Mouse (Mus musculus) CH12.LX (cell line): Measurements from ENCODE around the gene Fam78b. TPM values are rescaled to one million over a fixed set of nuclear protein-coding genes. Genes with fewer than 3 reads are reported as not detected.

Source experiments
- DNase-seq: peaks from one replicate; pipeline ENCODE4 v3.0.0-alpha.2; 2013; ENCODE audit errors: extremely low read depth
- H3K27ac ChIP-seq: 2 replicates; pipeline ENCODE4 v1.5.1; 2012; ENCODE audit warnings: low read depth, mild to moderate bottlenecking, control low read depth, moderate library complexity; ENCODE audit not compliant: insufficient read depth
- H3K27me3 ChIP-seq: replicated peaks from 2 replicates; pipeline ENCODE3; 2012; ENCODE audit warnings: inconsistent platforms
- H3K36me3 ChIP-seq, 2 experiments: replicated peaks in 1 of 2; 2 replicates each; pipeline versions ENCODE3 to v1.6.1; 2012; ENCODE audit warnings: inconsistent platforms in 1 of 2, low read length in 1 of 2, mild to moderate bottlenecking in 1 of 2, mixed read lengths in 1 of 2, moderate library complexity in 1 of 2; ENCODE audit not compliant: control insufficient read depth in 1 of 2, insufficient read depth in 1 of 2
- H3K4me1 ChIP-seq, 2 experiments: 2 replicates each; pipeline ENCODE4 v1.6.1; 2012; ENCODE audit warnings: inconsistent platforms in 1 of 2, moderate library complexity in 1 of 2; ENCODE audit not compliant: insufficient read depth in 2 of 2, control insufficient read depth in 1 of 2
- H3K4me2 ChIP-seq: 2 replicates; pipeline ENCODE4 v1.6.1; 2012; ENCODE audit warnings: low read depth, mild to moderate bottlenecking, control low read depth; ENCODE audit not compliant: poor library complexity, insufficient read depth, severe bottlenecking
- H3K4me3 ChIP-seq, 3 experiments: fragments of 150-350 bp in 1 of 3; sonication (generic) in 1 of 3; replicated peaks in 1 of 3; 2 replicates each; pipeline versions ENCODE3 to v1.5.1; 2011 to 2012; ENCODE audit warnings: low read depth in 2 of 3, low read length in 2 of 3, mild to moderate bottlenecking in 2 of 3, moderate library complexity in 2 of 3, control low read depth in 1 of 3, improper control_type of control experiment in 1 of 3, inconsistent platforms in 1 of 3, mixed read lengths in 1 of 3; ENCODE audit not compliant: poor library complexity in 1 of 3
- H3K79me2 ChIP-seq: replicated peaks from 2 replicates; pipeline ENCODE4 v1.6.1; 2012; ENCODE audit warnings: mild to moderate bottlenecking, moderate library complexity; ENCODE audit not compliant: control insufficient read depth, poor library complexity, insufficient read depth, severe bottlenecking; ENCODE audit errors: extremely low read depth
- H3K9ac ChIP-seq: 2 replicates; pipeline ENCODE4 v1.6.1; 2012; ENCODE audit warnings: low read depth, mild to moderate bottlenecking, control low read depth, moderate library complexity; ENCODE audit not compliant: insufficient read depth
- H3K9me3 ChIP-seq: replicated peaks from 2 replicates; pipeline ENCODE3; 2012; ENCODE audit warnings: low read length, inconsistent platforms, mixed read lengths
- CHD1 ChIP-seq: IDR thresholded peaks from 2 replicates; pipeline ENCODE4 v1.6.1; 2012; ENCODE audit warnings: low read depth, low read length, improper control_type of control experiment, inconsistent platforms
- CTCF ChIP-seq, 2 experiments: IDR thresholded peaks in 1 of 2; conservative IDR thresholded peaks in 1 of 2; 2 replicates each; pipeline ENCODE4 v1.5.1; 2011 to 2012; ENCODE audit warnings: low read depth in 2 of 2, low read length in 2 of 2, improper control_type of control experiment in 1 of 2, inconsistent platforms in 1 of 2, mild to moderate bottlenecking in 1 of 2, moderate library complexity in 1 of 2
- E2F4 ChIP-seq: IDR thresholded peaks from 2 replicates; pipeline ENCODE4 v1.6.1; 2011; ENCODE audit warnings: low read depth, low read length, improper control_type of control experiment; ENCODE audit not compliant: insufficient replicate concordance
- ELF1 ChIP-seq: IDR thresholded peaks from 2 replicates; pipeline ENCODE4 v1.6.1; 2014; ENCODE audit warnings: low read depth, mild to moderate bottlenecking, inconsistent platforms, low read length, improper control_type of control experiment
- EP300 ChIP-seq: IDR thresholded peaks from 2 replicates; pipeline ENCODE4 v1.6.1; 2011; ENCODE audit warnings: low read length, improper control_type of control experiment
- ETS1 ChIP-seq: conservative IDR thresholded peaks from 2 replicates; pipeline ENCODE4 v1.6.1; 2012; ENCODE audit warnings: low read depth, mild to moderate bottlenecking, inconsistent platforms, low read length, improper control_type of control experiment, moderate library complexity
- KAT2A ChIP-seq: IDR thresholded peaks from 2 replicates; pipeline ENCODE4 v1.6.1; 2012; ENCODE audit warnings: low read length, improper control_type of control experiment, inconsistent platforms; ENCODE audit not compliant: insufficient replicate concordance
- MXI1 ChIP-seq: IDR thresholded peaks from 2 replicates; pipeline ENCODE4 v1.6.1; 2011; ENCODE audit warnings: mild to moderate bottlenecking, low read depth, low read length, improper control_type of control experiment
- NELFE ChIP-seq: IDR thresholded peaks from 2 replicates; pipeline ENCODE4 v1.6.1; 2011; ENCODE audit warnings: low read depth, low read length, improper control_type of control experiment
- NRF1 ChIP-seq: IDR thresholded peaks from 2 replicates; pipeline ENCODE4 v1.6.1; 2014; ENCODE audit warnings: low read depth, mild to moderate bottlenecking, inconsistent platforms, low read length, improper control_type of control experiment, moderate library complexity
- PAX5 ChIP-seq: IDR thresholded peaks from 2 replicates; pipeline ENCODE4 v1.6.1; 2012; ENCODE audit warnings: low read length, inconsistent platforms, mixed read lengths
- POLR2A ChIP-seq: IDR thresholded peaks from 2 replicates; pipeline ENCODE4 v1.6.1; 2011; ENCODE audit warnings: low read depth, mild to moderate bottlenecking, improper control_type of control experiment, low read length
- RCOR1 ChIP-seq: conservative IDR thresholded peaks from 2 replicates; pipeline ENCODE4 v1.6.1; 2012; ENCODE audit warnings: low read depth, mild to moderate bottlenecking, inconsistent platforms, low read length, improper control_type of control experiment
- TBP ChIP-seq: conservative IDR thresholded peaks from 2 replicates; pipeline ENCODE4 v1.6.1; 2011; ENCODE audit warnings: low read depth, low read length, improper control_type of control experiment
- ZMIZ1 ChIP-seq: IDR thresholded peaks from 2 replicates; pipeline ENCODE4 v1.6.1; 2012; ENCODE audit warnings: low read depth, mild to moderate bottlenecking, inconsistent platforms, low read length, improper control_type of control experiment
- ZNF384 ChIP-seq: IDR thresholded peaks from 2 replicates; pipeline ENCODE4 v1.6.1; 2012; ENCODE audit warnings: low read depth, low read length, improper control_type of control experiment, inconsistent platforms
- dilution Hi-C: fragments of 300-500 bp; cut with MboI; formaldehyde crosslinking; loops from 2 replicates; pipeline ENCODE4 v1.14.3; 2020; ENCODE audit warnings: low sequenced_read_pairs; ENCODE audit not compliant: extremely low pct_unique_long_range_greater_than_20kb, extremely low pct_ligation_motif_present
- in situ Hi-C: fragments of 300-500 bp; cut with MboI; formaldehyde crosslinking; loops from 3 replicates; pipeline ENCODE4 v1.14.3; 2019; ENCODE audit warnings: low sequenced_read_pairs, low pct_ligation_motif_present, low pct_unique_long_range_greater_than_20kb, mixed read lengths
- polyA plus RNA-seq: library from polyadenylated mRNA; unstranded; fragments of >175 nt; gene quantifications from 2 replicates; pipeline ENCODE4 v1.2.1, GENCODE M21; 2012; ENCODE audit warnings: low read depth; ENCODE audit not compliant: insufficient read length
- total RNA-seq, 2 experiments: library from RNA; depleted of rRNA; stranded (reverse); fragments of 300-350 nt in 1 of 2; fragments of >200 nt in 1 of 2; gene quantifications; 2 replicates each; pipeline ENCODE4 v1.2.3; 2012 to 2014

The Fam78b gene
- total and polyA plus RNA-seq, 3 experiments, result not detected

- in situ Hi-C loops (no loop called here), dilution Hi-C loops (no loop called here)
- TF ChIP-seq KAT2A, result no peak
- no peak for TF ChIP-seq TBP
- no peak for TF ChIP-seq CHD1
- no peak for TF ChIP-seq ZMIZ1
- no peak for TF ChIP-seq EP300
- TF ChIP-seq NRF1, result no peak
- TF ChIP-seq MXI1, result no peak
- TF ChIP-seq RCOR1, result no peak
- no peak for TF ChIP-seq ELF1
- TF ChIP-seq POLR2A, result no peak
- TF ChIP-seq E2F4, result no peak
- no peak for TF ChIP-seq PAX5
- no peak for TF ChIP-seq NELFE
- no peaks in the 10 kb centered on the region for H3K9me3 ChIP-seq
- no peak overlapping the region for H3K4me3 ChIP-seq
- H3K9ac ChIP-seq, result no peak overlapping the region
- H3K36me3 ChIP-seq, result no peaks in the 10 kb centered on the region
- H3K27me3 ChIP-seq, result peaks cover 92% of the 10 kb centered on the region
- no peak for DNase-seq
- no peaks in the 10 kb centered on the region for H3K4me1 ChIP-seq
- no peaks in the 10 kb centered on the region for H3K79me2 ChIP-seq
- H3K4me2 ChIP-seq, result no peak overlapping the region
- no peak overlapping the region for H3K27ac ChIP-seq
Observed at GRCm38 (mm10) chr1:167063971-167064370, 62.8 kb downstream of the Fam78b start.

- TF ChIP-seq ETS1, result no peak
- TF ChIP-seq ZNF384, result no peak
- Histone ChIP-seq H3K4me2 (no peak overlapping the region), H3K36me3 (no peaks in the 10 kb centered on the region), H3K9ac (no peak overlapping the region), H3K27me3 (peaks cover 89% of the 10 kb centered on the region), H3K4me1 (no peaks in the 10 kb centered on the region), H3K4me3 (no peak overlapping the region), H3K9me3 (no peaks in the 10 kb centered on the region), H3K27ac (no peak overlapping the region), H3K79me2 (no peaks in the 10 kb centered on the region)
- no peak for DNase-seq
- in situ Hi-C loops, result no loop called here
- dilution Hi-C loops, result no loop called here
Observed at GRCm38 (mm10) chr1:167065541-167065940, 64.3 kb downstream of the Fam78b start.

GRCm38 (mm10) chr1:167065986-167066385 is 64.8 kb downstream of the Fam78b start:
- dilution Hi-C loops, result no loop called here
- no peak overlapping the region for H3K27ac ChIP-seq
- H3K4me3 ChIP-seq, result no peak overlapping the region
- no peak overlapping the region for H3K4me2 ChIP-seq
- in situ Hi-C loops, result no loop called here
- no peaks in the 10 kb centered on the region for H3K4me1 ChIP-seq
- no peaks in the 10 kb centered on the region for H3K9me3 ChIP-seq
- no peaks in the 10 kb centered on the region for H3K36me3 ChIP-seq
- no peak overlapping the region for H3K9ac ChIP-seq
- no peaks in the 10 kb centered on the region for H3K79me2 ChIP-seq
- no peak for TF ChIP-seq CTCF (conservative IDR thresholded peaks at IDR 0.05 in 1 of 2, IDR thresholded peaks at IDR 0.05 in 1 of 2; ENCODE audit: low read depth in 2 of 2, low read length in 2 of 2)
- H3K27me3 ChIP-seq, result peaks cover 91% of the 10 kb centered on the region
- no peak for DNase-seq
